Mouse (Mus musculus): Measurements from ENCODE around the gene Hmgcl. TPM values are rescaled to one million over a fixed set of nuclear protein-coding genes. Genes with fewer than 3 reads are reported as not detected.

Gene Hmgcl
- polyA plus RNA-seq, 1 experiment from 2014 or later, result 66.1 TPM

- H3K4me1 ChIP-seq (ENCODE audit: control insufficient read depth, insufficient read depth, low read length), result no peaks in the 10 kb centered on the region
- no peak overlapping the region for H3K27ac ChIP-seq (ENCODE audit: low read depth, low read length)
- H3K4me3 ChIP-seq (ENCODE audit: low read depth, low read length), result no peak overlapping the region
- ATAC-seq (ENCODE audit: low read depth), result no peak
- H3K27me3 ChIP-seq (ENCODE audit: control insufficient read depth, insufficient read depth, low read length), result no peaks in the 10 kb centered on the region
- no peak overlapping the region for H3K9ac ChIP-seq (replicated peaks; ENCODE audit: low read depth, low read length)
- H3K9me3 ChIP-seq (ENCODE audit: control insufficient read depth, low read length), result no peaks in the 10 kb centered on the region
- no peak overlapping the region for H3K4me2 ChIP-seq (ENCODE audit: low read depth, low read length)
- peaks cover 45% of the 10 kb centered on the region for H3K36me3 ChIP-seq (ENCODE audit: control insufficient read depth, insufficient read depth, low read length)
- 92% methylated on average over 5 of the region's 5 CpGs for WGBS
Measured at GRCm38 (mm10) chr4:136004107-136004675, 57.9 kb downstream of the Hmgcl start.

- H3K4me3 ChIP-seq (ENCODE audit: low read depth, low read length), result no peak overlapping the region
- peaks cover 52% of the 10 kb centered on the region for H3K36me3 ChIP-seq (ENCODE audit: control insufficient read depth, insufficient read depth, low read length)
- no peak overlapping the region for H3K4me2 ChIP-seq (ENCODE audit: low read depth, low read length)
- H3K9me3 ChIP-seq (ENCODE audit: control insufficient read depth, low read length), result no peaks in the 10 kb centered on the region
- WGBS, result 89% methylated on average over 2 of the region's 2 CpGs
- no peak overlapping the region for H3K27ac ChIP-seq (ENCODE audit: low read depth, low read length)
- no peak overlapping the region for H3K9ac ChIP-seq (replicated peaks; ENCODE audit: low read depth, low read length)
- ATAC-seq (ENCODE audit: low read depth), result no peak
- no peaks in the 10 kb centered on the region for H3K27me3 ChIP-seq (ENCODE audit: control insufficient read depth, insufficient read depth, low read length)
- H3K4me1 ChIP-seq (ENCODE audit: control insufficient read depth, insufficient read depth, low read length), result no peaks in the 10 kb centered on the region
Measured at GRCm38 (mm10) chr4:136004921-136005320, 58.7 kb downstream of the Hmgcl start.

- no peak overlapping the region for H3K4me2 ChIP-seq (ENCODE audit: low read depth, low read length)
- no peak overlapping the region for H3K9ac ChIP-seq (replicated peaks; ENCODE audit: low read depth, low read length)
- H3K4me3 ChIP-seq (ENCODE audit: low read depth, low read length), result no peak overlapping the region
- H3K36me3 ChIP-seq (ENCODE audit: control insufficient read depth, insufficient read depth, low read length), result peaks cover 68% of the 10 kb centered on the region
- no peak for ATAC-seq (ENCODE audit: low read depth)
- no peak overlapping the region for H3K27ac ChIP-seq (ENCODE audit: low read depth, low read length)
- H3K9me3 ChIP-seq (ENCODE audit: control insufficient read depth, low read length), result no peaks in the 10 kb centered on the region
- no peaks in the 10 kb centered on the region for H3K4me1 ChIP-seq (ENCODE audit: control insufficient read depth, insufficient read depth, low read length)
- H3K27me3 ChIP-seq (ENCODE audit: control insufficient read depth, insufficient read depth, low read length), result no peaks in the 10 kb centered on the region
- WGBS, result 96% methylated on average over 3 of the region's 3 CpGs
Measured at GRCm38 (mm10) chr4:136006821-136007220, 60.6 kb downstream of the Hmgcl start.

GRCm38 (mm10) chr4:136008782-136009447, 62.7 kb downstream of the Hmgcl start:
- H3K4me2 ChIP-seq (ENCODE audit: low read depth, low read length), result no peak overlapping the region
- no peaks in the 10 kb centered on the region for H3K9me3 ChIP-seq (ENCODE audit: control insufficient read depth, low read length)
- peaks cover 61% of the 10 kb centered on the region for H3K36me3 ChIP-seq (ENCODE audit: control insufficient read depth, insufficient read depth, low read length)
- H3K4me3 ChIP-seq (ENCODE audit: low read depth, low read length), result no peak overlapping the region
- no peaks in the 10 kb centered on the region for H3K4me1 ChIP-seq (ENCODE audit: control insufficient read depth, insufficient read depth, low read length)
- ATAC-seq (ENCODE audit: low read depth), result no peak
- no peaks in the 10 kb centered on the region for H3K27me3 ChIP-seq (ENCODE audit: control insufficient read depth, insufficient read depth, low read length)
- 95% methylated on average over 8 of the region's 8 CpGs for WGBS
- H3K27ac ChIP-seq (ENCODE audit: low read depth, low read length), result no peak overlapping the region
- no peak overlapping the region for H3K9ac ChIP-seq (replicated peaks; ENCODE audit: low read depth, low read length)

GRCm38 (mm10) chr4:136010586-136010985, 64.3 kb downstream of the Hmgcl start:
- no peak for ATAC-seq (ENCODE audit: low read depth)
- Histone ChIP-seq H3K4me2 (ENCODE audit: low read depth, low read length) (no peak overlapping the region), H3K9me3 (ENCODE audit: control insufficient read depth, low read length) (no peaks in the 10 kb centered on the region), H3K36me3 (ENCODE audit: control insufficient read depth, insufficient read depth, low read length) (peaks cover 52% of the 10 kb centered on the region), H3K9ac (replicated peaks; ENCODE audit: low read depth, low read length) (no peak overlapping the region), H3K27me3 (ENCODE audit: control insufficient read depth, insufficient read depth, low read length) (no peaks in the 10 kb centered on the region), H3K4me3 (ENCODE audit: low read depth, low read length) (no peak overlapping the region), H3K27ac (ENCODE audit: low read depth, low read length) (no peak overlapping the region), H3K4me1 (ENCODE audit: control insufficient read depth, insufficient read depth, low read length) (no peaks in the 10 kb centered on the region)
- WGBS, result 90% methylated on average over 4 of the region's 4 CpGs

Other genes with a start within 250 kb of the Hmgcl start
- not detected in 2 replicates for gene Il22ra1, start 218.3 kb upstream of the Hmgcl start, polyA plus RNA-seq (2014; fragmentation: Nextera tagmentation; extraction: Ambion mirVana)
- gene Myom3, start 186.7 kb upstream of the Hmgcl start, polyA plus RNA-seq (2014; fragmentation: Nextera tagmentation; extraction: Ambion mirVana), result 0.08 and 0.33 TPM in 2 replicates
- gene Srsf10, start 90.7 kb upstream of the Hmgcl start, polyA plus RNA-seq (2014; fragmentation: Nextera tagmentation; extraction: Ambion mirVana), result 219 and 228 TPM in 2 replicates
- 85.7 and 100 TPM in 2 replicates for gene Pnrc2, start 72.6 kb upstream of the Hmgcl start, polyA plus RNA-seq (2014; fragmentation: Nextera tagmentation; extraction: Ambion mirVana)
- gene Cnr2, start 51.1 kb upstream of the Hmgcl start, polyA plus RNA-seq (2014; fragmentation: Nextera tagmentation; extraction: Ambion mirVana), result 0.13 and 0.15 TPM in 2 replicates
- 68.6 and 70.6 TPM in 2 replicates for gene Fuca1, start 25.7 kb upstream of the Hmgcl start, polyA plus RNA-seq (2014; fragmentation: Nextera tagmentation; extraction: Ambion mirVana)
- gene Gale, start 17.3 kb downstream of the Hmgcl start, polyA plus RNA-seq (2014; fragmentation: Nextera tagmentation; extraction: Ambion mirVana), result 35.8 and 44.1 TPM in 2 replicates
- gene Lypla2, start 26.2 kb downstream of the Hmgcl start, polyA plus RNA-seq (2014; fragmentation: Nextera tagmentation; extraction: Ambion mirVana), result 197 and 210 TPM in 2 replicates
- gene Pithd1, start 40.8 kb downstream of the Hmgcl start, polyA plus RNA-seq (2014; fragmentation: Nextera tagmentation; extraction: Ambion mirVana), result 73.3 and 73.6 TPM in 2 replicates
- 29.7 and 32.2 TPM in 2 replicates for gene Eloa, start 75.3 kb downstream of the Hmgcl start, polyA plus RNA-seq (2014; fragmentation: Nextera tagmentation; extraction: Ambion mirVana)
- 251 and 261 TPM in 2 replicates for gene Rpl11, start 107.0 kb downstream of the Hmgcl start, polyA plus RNA-seq (2014; fragmentation: Nextera tagmentation; extraction: Ambion mirVana)
- 156 and 196 TPM in 2 replicates for gene Id3, start 197.0 kb downstream of the Hmgcl start, polyA plus RNA-seq (2014; fragmentation: Nextera tagmentation; extraction: Ambion mirVana)
- 0.76 and 1.4 TPM in 2 replicates for gene E2f2, start 225.9 kb downstream of the Hmgcl start, polyA plus RNA-seq (2014; fragmentation: Nextera tagmentation; extraction: Ambion mirVana)